Mouse (Mus musculus) cerebellum, postnatal 10 days (tissue): ENCODE measurements around the gene Fstl1.
A peak's percentile ranks its signal among the peaks of the same experiment; 100 is the strongest.

ENCODE experiments used
- DNase-seq, 2 experiments: peaks; one replicate each; pipeline ENCODE4 v3.0.0; 2021; ENCODE audit warnings: mixed read lengths in 2 of 2

The Fstl1 gene

GRCm38 (mm10) chr16:37871112-37871715 is 94.5 kb downstream of the Fstl1 start:
- DNase-seq, result peak in 1 of 2 experiments; percentile 14

- DNase-seq, result no peak
Measured at GRCm38 (mm10) chr16:37874501-37875235, 98.0 kb downstream of the Fstl1 start.

- DNase-seq, result no peak
Measured at GRCm38 (mm10) chr16:37877406-37877805, 100.7 kb downstream of the Fstl1 start.

GRCm38 (mm10) chr16:37878951-37879505 is 102.4 kb downstream of the Fstl1 start:
- no peak for DNase-seq

DNA sequence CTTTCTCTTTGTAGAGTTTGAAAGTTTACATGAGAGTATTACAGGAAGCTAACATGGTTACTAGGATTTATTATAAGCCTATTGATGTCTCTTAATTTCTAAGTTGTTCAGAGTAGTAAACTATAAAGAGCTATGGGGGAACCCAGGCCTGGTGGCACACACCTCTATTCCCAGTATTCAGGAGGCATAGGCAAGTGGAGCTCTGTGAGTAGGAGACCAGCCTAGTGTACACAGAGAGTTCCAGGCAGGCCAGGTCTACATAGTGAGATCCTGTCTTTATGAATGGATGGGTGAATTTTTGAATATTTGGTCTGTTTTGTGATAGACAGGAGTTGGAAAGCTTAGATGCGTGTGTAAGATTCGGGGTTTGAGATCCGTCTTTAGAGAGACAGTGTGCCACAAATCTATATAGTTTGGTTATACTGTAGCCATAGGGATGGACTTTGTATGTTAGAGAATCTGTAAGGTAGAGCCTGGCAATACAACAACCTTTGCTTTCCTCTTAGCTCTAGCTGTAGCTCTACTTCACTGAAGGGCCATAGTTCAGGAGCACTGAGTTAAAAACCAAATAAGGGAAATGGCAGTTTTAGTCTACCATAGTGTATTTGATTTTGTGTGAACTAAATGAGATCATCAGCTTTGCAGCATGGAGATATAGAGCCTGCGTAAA is 103.2 kb downstream of the Fstl1 start:
- DNase-seq, result no peak

DNA sequence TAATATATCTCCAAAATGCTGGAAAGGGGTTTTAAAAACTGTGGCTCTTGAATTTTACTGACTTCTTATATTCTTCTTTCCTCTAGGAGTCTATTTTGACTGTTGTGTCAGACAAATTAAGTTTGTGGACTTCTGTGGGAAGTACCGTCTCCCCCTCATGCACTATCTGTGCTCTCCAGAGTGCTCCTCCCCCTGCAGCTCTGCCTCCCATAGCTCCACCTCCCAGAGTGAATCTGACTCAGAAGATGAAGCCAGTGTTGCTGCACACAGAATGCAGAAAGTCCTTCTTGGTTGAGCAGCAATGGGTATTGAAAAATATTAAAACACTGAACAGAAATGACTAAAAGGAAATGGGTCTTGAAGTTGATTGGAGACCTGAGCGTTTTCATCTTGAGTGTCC is 104.5 kb downstream of the Fstl1 start:
- no peak for DNase-seq
